Mouse (Mus musculus): Measurements from ENCODE around the gene Arnt2. TPM values are rescaled to one million over a fixed set of nuclear protein-coding genes. Genes with fewer than 3 reads are reported as not detected.
A peak's percentile ranks its signal among the peaks of the same experiment; 100 is the strongest.

Arnt2 gene
- polyA plus RNA-seq, 1 experiment from 2014 or later = 2.6 TPM

DNA sequence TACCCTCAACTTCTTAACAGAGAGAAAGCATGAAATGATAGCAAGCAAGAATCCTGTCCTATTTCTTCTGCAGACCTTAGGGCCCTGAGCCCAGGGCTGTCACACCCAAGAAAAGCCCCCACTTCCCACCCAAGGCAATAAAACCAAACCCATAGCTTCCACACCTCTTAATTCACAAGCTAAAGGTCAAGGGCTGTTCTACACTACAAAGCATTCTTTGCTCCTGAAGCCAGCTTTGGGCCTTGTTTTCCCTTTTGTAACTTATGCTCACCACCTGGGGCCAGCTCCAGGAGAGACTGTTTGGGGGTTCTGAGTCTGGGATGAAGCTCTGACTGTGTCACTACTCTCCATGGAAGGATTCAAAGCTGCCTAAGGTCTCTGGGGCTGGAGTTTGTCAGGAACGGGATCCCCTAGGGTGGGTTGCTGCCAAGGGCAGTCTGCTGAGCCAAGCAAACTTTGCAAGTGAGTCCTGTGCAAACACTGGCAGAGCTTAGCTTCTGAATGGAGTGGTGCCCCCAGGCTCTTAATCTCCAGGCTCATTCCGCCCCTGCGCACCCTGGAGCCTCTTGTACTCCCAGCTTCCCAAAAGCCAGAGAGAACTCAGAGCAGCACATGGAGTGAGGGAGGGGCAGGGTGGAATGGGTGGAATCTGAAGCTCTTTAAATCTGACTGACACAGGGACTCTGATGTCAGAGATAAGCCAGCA is 161.9 kb downstream of the Arnt2 start:
- H3K4me1 ChIP-seq (replicated peaks; ENCODE audit: control insufficient read depth, insufficient read depth, low read length) = no peaks in the 10 kb centered on the region
- 33% methylated on average over 3 of the region's 3 CpGs for WGBS
- no peak for ATAC-seq
- no peak overlapping the region for H3K27ac ChIP-seq (ENCODE audit: low read depth, low read length)
- H3K4me2 ChIP-seq (replicated peaks; ENCODE audit: low read depth) = no peak overlapping the region
- no peak overlapping the region for H3K9ac ChIP-seq (ENCODE audit: low read depth, low read length)
- H3K4me3 ChIP-seq (ENCODE audit: low read depth, low read length) = no peak overlapping the region
- no peaks in the 10 kb centered on the region for H3K36me3 ChIP-seq (ENCODE audit: control insufficient read depth, insufficient read depth)
- TF ChIP-seq CTCF (IDR thresholded peaks at IDR 0.05; ENCODE audit: low read depth) = no peak
- no peaks in the 10 kb centered on the region for H3K9me3 ChIP-seq (ENCODE audit: control insufficient read depth)
- no peaks in the 10 kb centered on the region for H3K27me3 ChIP-seq (replicated peaks; ENCODE audit: control insufficient read depth, insufficient read depth, low read length)

DNA sequence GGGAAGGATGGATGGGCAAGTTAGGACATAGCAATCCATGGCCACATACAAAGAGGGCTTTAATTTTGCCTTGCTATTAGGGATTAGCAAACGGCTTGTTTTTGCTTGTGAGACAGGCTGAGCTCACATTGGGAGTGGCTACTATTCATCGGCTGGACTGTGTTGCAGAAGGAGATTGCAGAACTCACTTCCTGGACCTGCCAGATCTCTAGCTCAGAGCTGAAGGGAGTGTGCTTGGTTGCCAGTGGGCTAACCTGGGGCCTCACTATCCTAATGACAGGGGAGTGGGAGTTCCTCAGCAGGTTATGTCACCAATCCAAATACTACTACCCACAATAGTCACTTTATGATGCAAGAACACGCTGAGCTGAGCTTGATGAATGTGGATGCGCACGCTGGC is 163.1 kb downstream of the Arnt2 start:
- Histone ChIP-seq H3K4me3 (ENCODE audit: low read depth, low read length) (no peak overlapping the region), H3K4me1 (replicated peaks; ENCODE audit: control insufficient read depth, insufficient read depth, low read length) (no peaks in the 10 kb centered on the region), H3K36me3 (ENCODE audit: control insufficient read depth, insufficient read depth) (no peaks in the 10 kb centered on the region), H3K4me2 (replicated peaks; ENCODE audit: low read depth) (no peak overlapping the region), H3K27ac (ENCODE audit: low read depth, low read length) (peak overlapping the region; percentile 79; the same call in 1 of the 2 replicates), H3K9ac (ENCODE audit: low read depth, low read length) (no peak overlapping the region), H3K27me3 (replicated peaks; ENCODE audit: control insufficient read depth, insufficient read depth, low read length) (no peaks in the 10 kb centered on the region), H3K9me3 (ENCODE audit: control insufficient read depth) (no peaks in the 10 kb centered on the region)
- 59% methylated on average over 5 of the region's 5 CpGs for WGBS
- TF ChIP-seq CTCF (IDR thresholded peaks at IDR 0.05; ENCODE audit: low read depth) = no peak
- ATAC-seq = no peak

DNA sequence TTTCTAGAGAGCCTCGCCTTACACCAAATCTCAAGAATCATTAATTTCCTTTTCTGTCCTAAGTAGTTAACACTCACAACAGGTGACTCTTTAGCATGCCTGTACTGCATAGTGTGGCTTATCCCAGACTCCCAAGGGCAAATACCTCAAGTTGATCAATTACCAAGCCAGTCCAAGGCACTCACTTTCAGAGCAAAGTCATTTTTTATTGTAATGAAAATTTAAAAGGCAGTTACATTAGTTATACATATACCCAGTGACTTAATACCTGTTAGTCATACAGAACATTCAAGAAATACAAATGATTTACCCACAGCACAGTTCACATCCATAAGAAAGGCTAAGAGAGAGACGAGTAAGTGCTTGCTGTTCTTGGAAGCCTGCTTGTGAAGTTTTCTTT is 163.9 kb downstream of the Arnt2 start:
- WGBS = 40% methylated on average over 2 of the region's 2 CpGs
- no peak overlapping the region for H3K4me3 ChIP-seq (ENCODE audit: low read depth, low read length)
- ATAC-seq = peak; percentile 78

DNA sequence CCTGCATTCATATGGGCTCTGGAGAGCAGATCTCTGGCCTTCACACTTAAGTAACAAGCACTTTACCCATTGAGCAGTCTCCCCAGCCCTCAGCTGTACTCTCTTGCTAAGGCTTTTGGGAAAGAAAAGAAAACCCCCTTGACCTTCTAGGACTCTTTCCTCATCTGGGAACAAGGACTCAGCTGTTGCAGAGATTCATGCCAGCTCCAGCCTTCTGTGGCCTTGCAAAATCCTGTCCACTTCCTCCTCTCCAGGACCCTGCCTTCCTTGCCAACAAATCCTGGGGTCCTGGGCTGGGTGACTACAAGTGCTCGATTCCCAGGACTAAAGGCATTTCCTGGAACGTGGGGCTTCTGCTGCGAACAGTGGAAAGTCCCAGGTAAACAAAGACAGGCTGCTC is 169.6 kb downstream of the Arnt2 start:
- no peaks in the 10 kb centered on the region for H3K9me3 ChIP-seq (ENCODE audit: control insufficient read depth)
- H3K27ac ChIP-seq (ENCODE audit: low read depth, low read length) = peak overlapping the region; percentile 54; the same call in 1 of the 2 replicates
- TF ChIP-seq CTCF (IDR thresholded peaks at IDR 0.05; ENCODE audit: low read depth) = no peak
- 9% methylated on average over 3 of the region's 3 CpGs for WGBS
- no peak overlapping the region for H3K4me2 ChIP-seq (replicated peaks; ENCODE audit: low read depth)
- no peak overlapping the region for H3K9ac ChIP-seq (ENCODE audit: low read depth, low read length)
- no peaks in the 10 kb centered on the region for H3K27me3 ChIP-seq (replicated peaks; ENCODE audit: control insufficient read depth, insufficient read depth, low read length)
- peaks cover 6% of the 10 kb centered on the region; the same call in 1 of the 2 replicates for H3K4me1 ChIP-seq (replicated peaks; ENCODE audit: control insufficient read depth, insufficient read depth, low read length)
- H3K4me3 ChIP-seq (ENCODE audit: low read depth, low read length) = no peak overlapping the region
- peak; percentile 37; the same call in 1 of the 2 replicates for ATAC-seq
- no peaks in the 10 kb centered on the region for H3K36me3 ChIP-seq (ENCODE audit: control insufficient read depth, insufficient read depth)

More for the DNA sequence above, 163.9 kb downstream of the Arnt2 start:
- H3K9me3 ChIP-seq (ENCODE audit: control insufficient read depth) = no peaks in the 10 kb centered on the region
- no peaks in the 10 kb centered on the region for H3K27me3 ChIP-seq (replicated peaks; ENCODE audit: control insufficient read depth, insufficient read depth, low read length)
- H3K9ac ChIP-seq (ENCODE audit: low read depth, low read length) = no peak overlapping the region
- no peak overlapping the region for H3K4me2 ChIP-seq (replicated peaks; ENCODE audit: low read depth)
- TF ChIP-seq CTCF (IDR thresholded peaks at IDR 0.05; ENCODE audit: low read depth) = no peak
- H3K36me3 ChIP-seq (ENCODE audit: control insufficient read depth, insufficient read depth) = no peaks in the 10 kb centered on the region
- no peaks in the 10 kb centered on the region for H3K4me1 ChIP-seq (replicated peaks; ENCODE audit: control insufficient read depth, insufficient read depth, low read length)
- H3K27ac ChIP-seq (ENCODE audit: low read depth, low read length) = peak overlapping the region; percentile 79

DNA sequence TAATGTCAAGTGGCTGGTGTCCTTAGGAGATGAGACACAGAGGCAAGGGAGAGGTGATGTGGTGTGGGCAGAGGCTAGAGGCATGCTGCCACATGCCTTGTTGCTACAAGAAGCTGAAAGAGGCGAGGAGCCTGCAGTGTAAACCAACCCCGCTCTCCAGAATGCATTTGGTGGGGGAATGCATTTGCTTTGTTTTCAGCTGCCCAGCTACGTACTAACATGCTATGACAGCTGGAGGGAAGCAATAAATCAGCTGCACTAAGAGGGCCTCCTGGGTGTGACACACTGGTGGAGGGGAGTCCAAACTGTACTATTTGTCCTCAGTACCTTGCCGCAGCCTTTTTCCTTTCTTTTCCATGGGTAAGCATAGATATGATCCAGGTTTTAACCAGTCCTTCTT is 172.3 kb downstream of the Arnt2 start:
- H3K4me1 ChIP-seq (replicated peaks; ENCODE audit: control insufficient read depth, insufficient read depth, low read length) = peaks cover 6% of the 10 kb centered on the region; the same call in 1 of the 2 replicates
- no peaks in the 10 kb centered on the region for H3K9me3 ChIP-seq (ENCODE audit: control insufficient read depth)
- no peaks in the 10 kb centered on the region for H3K27me3 ChIP-seq (replicated peaks; ENCODE audit: control insufficient read depth, insufficient read depth, low read length)
- no peak overlapping the region for H3K9ac ChIP-seq (ENCODE audit: low read depth, low read length)
- TF ChIP-seq CTCF (IDR thresholded peaks at IDR 0.05; ENCODE audit: low read depth) = no peak
- H3K4me2 ChIP-seq (replicated peaks; ENCODE audit: low read depth) = no peak overlapping the region
- no peak for ATAC-seq
- H3K4me3 ChIP-seq (ENCODE audit: low read depth, low read length) = no peak overlapping the region
- H3K27ac ChIP-seq (ENCODE audit: low read depth, low read length) = no peak overlapping the region
- 28% methylated on average over 4 of the region's 4 CpGs for WGBS
- H3K36me3 ChIP-seq (ENCODE audit: control insufficient read depth, insufficient read depth) = no peaks in the 10 kb centered on the region

DNA sequence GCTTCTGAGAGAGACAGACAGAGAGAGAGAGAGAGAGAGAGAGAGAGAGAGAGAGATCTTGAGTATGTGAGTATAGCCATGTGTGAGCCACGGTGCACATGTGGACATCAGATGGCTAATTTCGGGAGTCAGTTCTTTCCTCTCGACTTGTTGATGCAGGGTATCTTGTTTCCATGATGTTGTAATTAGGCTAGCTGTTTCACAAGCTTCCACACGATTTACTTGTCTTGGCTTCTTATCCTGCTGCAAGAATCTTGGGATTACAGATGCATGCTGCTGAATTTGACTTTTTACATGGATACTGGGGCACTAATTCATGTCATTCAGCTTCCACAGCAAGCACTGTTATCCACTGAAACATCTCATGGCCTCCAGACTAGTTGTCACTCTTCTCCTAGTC is 178.6 kb downstream of the Arnt2 start:
- Histone ChIP-seq H3K27me3 (replicated peaks; ENCODE audit: control insufficient read depth, insufficient read depth, low read length) (no peaks in the 10 kb centered on the region), H3K9ac (ENCODE audit: low read depth, low read length) (no peak overlapping the region), H3K9me3 (ENCODE audit: control insufficient read depth) (no peaks in the 10 kb centered on the region), H3K4me2 (replicated peaks; ENCODE audit: low read depth) (no peak overlapping the region), H3K36me3 (ENCODE audit: control insufficient read depth, insufficient read depth) (no peaks in the 10 kb centered on the region), H3K27ac (ENCODE audit: low read depth, low read length) (no peak overlapping the region), H3K4me1 (replicated peaks; ENCODE audit: control insufficient read depth, insufficient read depth, low read length) (no peaks in the 10 kb centered on the region), H3K4me3 (ENCODE audit: low read depth, low read length) (no peak overlapping the region)
- no peak for TF ChIP-seq CTCF (IDR thresholded peaks at IDR 0.05; ENCODE audit: low read depth)
- no peak for ATAC-seq
- WGBS = 81% methylated on average over 4 of the region's 4 CpGs
